Mouse (Mus musculus) heart, embryonic 16.5 days (tissue): ENCODE results near the gene Dpp3. TPM values are rescaled to one million over a fixed set of nuclear protein-coding genes. Genes with fewer than 3 reads are reported as not detected.

Experiments
- ATAC-seq: fragments of 200-750 bp; cut with Nextera tagmentation; replicated peaks from 2 replicates; pipeline ENCODE4 v1.8.0; 2017; ENCODE audit warnings: moderate number of reproducible peaks; ENCODE audit not compliant: insufficient read depth, low FRiP score; ENCODE audit errors: extremely low read depth
- H3K27ac ChIP-seq: fragments of 300-500 bp; sonication (generic); 2 replicates; pipeline ENCODE4 v1.5.1; 2014; ENCODE audit warnings: mild to moderate bottlenecking, low read length, control low read depth, moderate library complexity
- H3K27me3 ChIP-seq: fragments of 300-500 bp; sonication (generic); 2 replicates; pipeline ENCODE4 v1.6.1; 2014; ENCODE audit warnings: low read length, mixed read lengths; ENCODE audit not compliant: control insufficient read depth, insufficient read depth
- H3K36me3 ChIP-seq: fragments of 300-500 bp; sonication (generic); 2 replicates; pipeline ENCODE4 v1.6.1; 2014; ENCODE audit not compliant: control insufficient read depth, insufficient read depth
- H3K4me1 ChIP-seq: fragments of 300-500 bp; sonication (generic); 2 replicates; pipeline ENCODE4 v1.6.1; 2014; ENCODE audit warnings: low read length, mixed read lengths; ENCODE audit not compliant: control insufficient read depth, insufficient read depth
- H3K4me2 ChIP-seq: fragments of 300-500 bp; sonication (generic); 2 replicates; pipeline ENCODE4 v1.6.1; 2014; ENCODE audit warnings: low read depth, mild to moderate bottlenecking, control low read depth, low read length
- H3K4me3 ChIP-seq: fragments of 300-500 bp; sonication (generic); 2 replicates; pipeline ENCODE4 v1.5.1; 2014; ENCODE audit warnings: mild to moderate bottlenecking, control low read depth, low read length
- H3K9ac ChIP-seq: fragments of 300-500 bp; sonication (generic); 2 replicates; pipeline ENCODE4 v1.6.1; 2014; ENCODE audit warnings: low read length, control low read depth
- H3K9me3 ChIP-seq: fragments of 300-500 bp; sonication (generic); replicated peaks from 2 replicates; pipeline ENCODE4 v1.6.1; 2016; ENCODE audit warnings: low read length; ENCODE audit not compliant: control insufficient read depth
- WGBS: fragments of 180-500 bp; shearing (Covaris S2); extraction: QIAGEN DNeasy Blood & Tissue Kit; methylation state at CpG from one replicate; pipeline ENCODE4 v1.1.7; 2014; 5-methylcytosine and 5-hydroxymethylcytosine counted together
- polyA plus RNA-seq: library from polyadenylated mRNA; unstranded; fragments of >200 nt; fragmentation: Nextera tagmentation; extraction: Ambion mirVana; gene quantifications from 2 replicates; pipeline ENCODE4 v1.2.1, GENCODE M21; 2015

The Dpp3 gene
- polyA plus RNA-seq, 1 experiment from 2014 or later = 73.6 TPM

- Histone ChIP-seq H3K27ac (no peak within 1 kb of the TSS), H3K9me3 (no peaks in the 10 kb centered on the region)
- peak; percentile 60; the same call in 1 of the 2 replicates for ATAC-seq
Observed at GRCm38 (mm10) chr19:4905979-4906794, 21.9 kb downstream of the Dpp3 start, which contains the start of gene Bbs1. TSS of gene Bbs1 (minus strand) at chr19:4906628.

GRCm38 (mm10) chr19:4899888-4900287, 28.2 kb downstream of the Dpp3 start:
- ATAC-seq = no peak
- no peak overlapping the region for H3K27ac ChIP-seq
- H3K27me3 ChIP-seq = no peaks in the 10 kb centered on the region
- H3K4me2 ChIP-seq = no peak overlapping the region
- no peak overlapping the region for H3K9ac ChIP-seq
- WGBS = 69% methylated on average over 3 of the region's 3 CpGs
- no peaks in the 10 kb centered on the region for H3K36me3 ChIP-seq
- no peak overlapping the region for H3K4me3 ChIP-seq
- H3K4me1 ChIP-seq = no peaks in the 10 kb centered on the region
- H3K9me3 ChIP-seq = no peaks in the 10 kb centered on the region

More at GRCm38 (mm10) chr19:4905979-4906794, 21.9 kb downstream of the Dpp3 start, which contains the start of gene Bbs1:
- Histone ChIP-seq H3K4me3 (peak within 1 kb of the TSS; percentile 84), H3K27me3 (no peaks in the 10 kb centered on the region), H3K4me1 (peaks cover 6% of the 10 kb centered on the region), H3K36me3 (peaks cover 25% of the 10 kb centered on the region), H3K4me2 (peak within 1 kb of the TSS; percentile 86), H3K9ac (peak within 1 kb of the TSS; percentile 73)
- 8% methylated on average over 31 of the region's 31 CpGs for WGBS

DNA sequence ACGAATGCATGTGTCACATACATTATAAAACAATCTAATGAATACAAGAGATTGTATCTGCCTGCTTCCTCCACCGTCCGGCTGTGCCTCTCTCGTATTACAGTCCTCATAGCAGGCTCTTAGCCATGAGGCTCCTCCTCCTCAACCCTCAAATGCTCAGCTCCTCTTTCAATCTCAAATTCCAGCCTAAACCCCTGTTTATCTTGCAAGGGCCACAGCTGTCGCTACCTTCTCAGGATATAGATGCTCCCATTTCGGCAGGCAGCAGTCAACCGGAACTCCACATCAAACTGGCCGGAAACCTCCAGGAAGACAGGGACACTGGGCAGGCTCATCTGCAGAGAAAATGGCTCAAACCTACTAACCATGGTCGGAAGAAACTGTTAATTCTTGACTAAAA, 29.1 kb downstream of the Dpp3 start:
- no peak for ATAC-seq
- Histone ChIP-seq H3K4me1 (no peaks in the 10 kb centered on the region), H3K27ac (no peak overlapping the region), H3K9ac (no peak overlapping the region), H3K4me3 (no peak overlapping the region), H3K27me3 (no peaks in the 10 kb centered on the region), H3K36me3 (no peaks in the 10 kb centered on the region), H3K4me2 (no peak overlapping the region), H3K9me3 (no peaks in the 10 kb centered on the region)
- WGBS = 66% methylated on average over 9 of the region's 9 CpGs

DNA sequence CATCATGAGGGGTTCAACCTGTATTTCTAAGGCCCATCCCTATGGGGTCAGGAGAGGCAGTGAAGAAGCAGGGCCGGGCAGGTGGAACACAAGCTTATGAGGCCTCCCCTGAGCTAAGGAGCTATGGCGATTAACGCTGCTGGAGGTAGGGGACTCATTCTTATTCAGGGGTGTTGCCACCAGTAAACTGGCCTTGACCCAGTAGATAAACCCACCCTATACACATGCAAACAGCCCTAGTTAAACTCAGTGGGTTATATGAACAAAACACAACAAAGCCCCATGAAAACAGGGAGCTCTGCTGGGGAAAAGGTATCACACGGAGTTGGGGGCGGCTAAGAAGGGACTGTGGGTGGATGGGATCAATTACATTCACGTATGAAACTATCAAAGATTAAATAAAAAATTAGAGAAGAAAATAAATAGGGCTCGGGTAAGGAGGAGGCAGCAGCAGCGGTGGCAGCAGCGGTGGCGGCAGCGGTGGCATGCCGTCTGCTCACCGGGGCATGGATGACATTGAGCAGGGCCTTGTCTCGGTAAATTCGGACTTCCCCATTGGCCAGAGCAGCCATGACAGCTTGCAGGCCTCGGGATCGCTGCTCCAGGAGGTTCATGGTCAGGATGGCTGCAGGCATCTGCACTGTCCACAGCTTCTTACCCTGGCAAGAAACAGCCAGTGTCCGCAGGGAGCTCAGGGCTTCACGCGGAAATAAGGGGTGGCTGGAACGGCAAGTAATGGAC, 31.1 kb downstream of the Dpp3 start:
- no peak overlapping the region for H3K4me3 ChIP-seq
- 0 out of 2 replicates have a peak overlapping the region, but pooled peaks have one; percentile 16 for H3K4me2 ChIP-seq
- no peak for ATAC-seq
- no peak overlapping the region for H3K27ac ChIP-seq
- H3K27me3 ChIP-seq = no peaks in the 10 kb centered on the region
- no peak overlapping the region for H3K9ac ChIP-seq
- WGBS = 49% methylated on average over 21 of the region's 21 CpGs
- H3K9me3 ChIP-seq = no peaks in the 10 kb centered on the region
- no peaks in the 10 kb centered on the region for H3K36me3 ChIP-seq
- no peaks in the 10 kb centered on the region for H3K4me1 ChIP-seq

- no peaks in the 10 kb centered on the region; the same call in 1 of the 2 replicates for H3K27me3 ChIP-seq
- H3K4me2 ChIP-seq = no peak overlapping the region
- no peak for ATAC-seq
- peaks cover 6% of the 10 kb centered on the region; the same call in 1 of the 2 replicates for H3K4me1 ChIP-seq
- H3K9ac ChIP-seq = no peak overlapping the region
- no peak overlapping the region for H3K27ac ChIP-seq
- no peak overlapping the region for H3K4me3 ChIP-seq
- H3K9me3 ChIP-seq = no peaks in the 10 kb centered on the region
- no peaks in the 10 kb centered on the region for H3K36me3 ChIP-seq
- WGBS = 74% methylated on average over 3 of the region's 3 CpGs
Observed at GRCm38 (mm10) chr19:4891798-4892197, 36.3 kb downstream of the Dpp3 start.

DNA sequence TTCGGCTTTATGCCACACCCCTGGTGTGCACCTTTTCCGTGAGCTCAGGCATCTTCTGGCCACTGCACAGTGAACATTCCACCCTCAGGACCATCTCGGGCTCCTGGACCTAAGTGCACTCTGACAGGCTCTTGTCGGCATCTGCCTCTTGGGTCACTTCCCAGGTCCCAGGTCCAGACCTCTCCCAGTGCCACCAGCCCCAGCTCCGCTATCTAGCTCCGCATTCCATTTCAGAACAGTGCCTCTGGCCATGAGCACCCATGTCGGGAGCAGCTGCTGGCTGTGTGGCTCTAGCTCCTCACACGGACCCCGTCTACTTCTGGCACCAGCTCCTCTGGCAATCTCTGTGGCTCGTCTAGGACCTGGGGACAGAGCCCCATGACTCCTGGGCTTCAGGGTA, 38.3 kb downstream of the Dpp3 start:
- 52% methylated on average over 10 of the region's 10 CpGs for WGBS
- Histone ChIP-seq H3K9me3 (no peaks in the 10 kb centered on the region), H3K27ac (no peak overlapping the region), H3K4me2 (no peak overlapping the region), H3K4me3 (no peak overlapping the region), H3K27me3 (no peaks in the 10 kb centered on the region; the same call in 1 of the 2 replicates), H3K9ac (no peak overlapping the region), H3K36me3 (no peaks in the 10 kb centered on the region), H3K4me1 (peaks cover 6% of the 10 kb centered on the region; the same call in 1 of the 2 replicates)
- ATAC-seq = peak; percentile 28; the same call in 1 of the 2 replicates

- WGBS = 75% methylated on average over 4 of the region's 4 CpGs
Observed at GRCm38 (mm10) chr19:4883961-4884360, 44.1 kb downstream of the Dpp3 start.

DNA sequence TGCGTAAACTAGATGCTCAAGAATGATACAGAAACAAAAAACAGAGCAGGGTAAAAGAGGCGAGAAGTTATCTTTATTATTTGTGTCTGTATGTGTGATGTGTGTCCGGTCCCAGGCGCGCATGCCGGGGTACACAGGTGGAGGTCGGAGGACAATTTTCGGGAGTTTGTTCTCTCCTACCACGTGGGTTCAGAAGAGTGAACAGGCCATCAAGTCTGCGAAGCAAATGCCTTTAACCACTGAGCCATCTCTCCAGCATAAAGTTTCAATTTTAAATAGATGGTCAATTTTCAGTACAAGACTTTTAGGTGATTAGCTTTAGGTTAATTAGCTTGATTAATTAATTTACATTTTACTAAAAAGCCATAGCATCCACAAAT, 48.8 kb downstream of the Dpp3 start:
- 61% methylated on average over 10 of the region's 10 CpGs for WGBS
- no peaks in the 10 kb centered on the region for H3K36me3 ChIP-seq
- peak overlapping the region; percentile 73 for H3K4me2 ChIP-seq
- H3K9me3 ChIP-seq = no peaks in the 10 kb centered on the region
- no peaks in the 10 kb centered on the region for H3K27me3 ChIP-seq
- no peak for ATAC-seq
- peak overlapping the region; percentile 88 for H3K9ac ChIP-seq
- peak overlapping the region; percentile 87 for H3K4me3 ChIP-seq
- H3K4me1 ChIP-seq = peaks cover 10% of the 10 kb centered on the region
- no peak overlapping the region for H3K27ac ChIP-seq

More at GRCm38 (mm10) chr19:4883961-4884360, 44.1 kb downstream of the Dpp3 start:
- no peaks in the 10 kb centered on the region for H3K36me3 ChIP-seq
- H3K27me3 ChIP-seq = no peaks in the 10 kb centered on the region
- no peaks in the 10 kb centered on the region for H3K9me3 ChIP-seq
- no peak overlapping the region for H3K4me3 ChIP-seq
- no peak overlapping the region for H3K9ac ChIP-seq
- no peak overlapping the region for H3K4me2 ChIP-seq
- peaks cover 4% of the 10 kb centered on the region for H3K4me1 ChIP-seq
- no peak overlapping the region for H3K27ac ChIP-seq
- ATAC-seq = no peak
